Mouse (Mus musculus) hematopoietic multipotent progenitor cell, adult 10-12 weeks (in vitro differentiated cells): ENCODE measurements around the gene Mab21l1. TPM values are rescaled to one million over a fixed set of nuclear protein-coding genes. Genes with fewer than 3 reads are reported as not detected.

Experiments
- polyA plus RNA-seq: library from polyadenylated mRNA; stranded (reverse); fragments of >175 nt; gene quantifications from 2 replicates; pipeline ENCODE4 v1.2.3, GENCODE M21; 2012; ENCODE audit warnings: low replicate concordance

Mab21l1 gene
- not detected in 2 replicates for polyA plus RNA-seq

GRCm38 (mm10) chr3:55782056-55782687, at the start of gene Mab21l1:
Gene Mab21l1 (plus strand): TSS chr3:55782510.

